Mouse (Mus musculus) R1 (cell line): Measurements from ENCODE around the gene Gys2.
"Not testable (repeated sequence)": the region's sequence is repeated elsewhere in the genome, so short reads cannot be mapped to it uniquely, and the experiment has no call there.

Experiments
- DNase-seq: peaks from one replicate; pipeline ENCODE4 v3.0.0-alpha.2; 2018; ENCODE audit warnings: low read depth, low spot score

Gys2 gene

GRCm38 (mm10) chr6:142472801-142473203 lies at the start of gene Gys2:
TSS of gene Gys2 (minus strand) at chr6:142473109.
- no peak for DNase-seq

GRCm38 (mm10) chr6:142521591-142522110 lies 48.7 kb upstream of the Gys2 start:
- no peak for DNase-seq

GRCm38 (mm10) chr6:142519110-142519509 lies 46.2 kb upstream of the Gys2 start:
- peak; percentile 62 for DNase-seq

- not testable (repeated sequence) for DNase-seq
Observed at GRCm38 (mm10) chr6:142515379-142515778, 42.5 kb upstream of the Gys2 start.

- DNase-seq: peak; percentile 72
Observed at GRCm38 (mm10) chr6:142514912-142515311, 42.0 kb upstream of the Gys2 start.

GRCm38 (mm10) chr6:142512902-142513301 lies 40.0 kb upstream of the Gys2 start:
- no peak for DNase-seq

- peak; percentile 89 for DNase-seq
Observed at GRCm38 (mm10) chr6:142511516-142512135, 38.7 kb upstream of the Gys2 start.

- DNase-seq: no peak
Observed at GRCm38 (mm10) chr6:142508663-142509062, 35.8 kb upstream of the Gys2 start.

GRCm38 (mm10) chr6:142507785-142508162 lies 34.9 kb upstream of the Gys2 start, which contains the start of gene Ldhb:
TSS of gene Ldhb (minus strand) at chr6:142507957.
- DNase-seq: peak; percentile 98

GRCm38 (mm10) chr6:142507033-142507784 lies 34.3 kb upstream of the Gys2 start:
- DNase-seq: peak; percentile 26

- DNase-seq: peak; percentile 37
Observed at GRCm38 (mm10) chr6:142506338-142507032, 33.6 kb upstream of the Gys2 start.

- DNase-seq: peak; percentile 70
Observed at GRCm38 (mm10) chr6:142503601-142504000, 30.7 kb upstream of the Gys2 start.

GRCm38 (mm10) chr6:142502519-142503125 lies 29.7 kb upstream of the Gys2 start:
- DNase-seq: no peak

GRCm38 (mm10) chr6:142490114-142490513 lies 17.2 kb upstream of the Gys2 start:
- DNase-seq: not testable (repeated sequence)

GRCm38 (mm10) chr6:142487638-142488037 lies 14.7 kb upstream of the Gys2 start:
- DNase-seq: no peak

GRCm38 (mm10) chr6:142485478-142486123 lies 12.7 kb upstream of the Gys2 start:
- no peak for DNase-seq

GRCm38 (mm10) chr6:142477239-142477638 lies 4.3 kb upstream of the Gys2 start:
- no peak for DNase-seq

- no peak for DNase-seq
Observed at GRCm38 (mm10) chr6:142471141-142471540, 1.8 kb downstream of the Gys2 start.

GRCm38 (mm10) chr6:142469602-142470001 lies 3.3 kb downstream of the Gys2 start:
- no peak for DNase-seq

GRCm38 (mm10) chr6:142462194-142462593 lies 10.7 kb downstream of the Gys2 start:
- no peak for DNase-seq

- no peak for DNase-seq
Observed at GRCm38 (mm10) chr6:142459017-142459678, 13.8 kb downstream of the Gys2 start.
